Mouse (Mus musculus) ZHBTc4 (cell line): Measurements from ENCODE around the gene Iqcd.
A peak's percentile ranks its signal among the peaks of the same experiment; 100 is the strongest.

Experiments
- DNase-seq: peaks from one replicate; pipeline ENCODE4 v3.0.0-alpha.2; 2011; ENCODE audit warnings: low read depth, low spot score

Gene Iqcd

GRCm38 (mm10) chr5:120571056-120571740 is 17.6 kb upstream of the Iqcd start:
- DNase-seq: no peak

- no peak for DNase-seq
Observed at GRCm38 (mm10) chr5:120574469-120575063, 14.2 kb upstream of the Iqcd start.

- peak; percentile 36 for DNase-seq
Observed at GRCm38 (mm10) chr5:120576781-120577301, 12.0 kb upstream of the Iqcd start.

- no peak for DNase-seq
Observed at GRCm38 (mm10) chr5:120577935-120578441, 10.8 kb upstream of the Iqcd start.

GRCm38 (mm10) chr5:120578504-120579081 is 10.2 kb upstream of the Iqcd start:
- DNase-seq: no peak

GRCm38 (mm10) chr5:120579211-120579897 is 9.5 kb upstream of the Iqcd start:
- DNase-seq: peak; percentile 36

GRCm38 (mm10) chr5:120579898-120580626 is 8.8 kb upstream of the Iqcd start:
- DNase-seq: no peak

- DNase-seq: no peak
Observed at GRCm38 (mm10) chr5:120582002-120582401, 6.8 kb upstream of the Iqcd start.

GRCm38 (mm10) chr5:120583511-120583910 is 5.3 kb upstream of the Iqcd start:
- DNase-seq: no peak

- DNase-seq: peak; percentile 61
Observed at GRCm38 (mm10) chr5:120584968-120585367, 3.8 kb upstream of the Iqcd start.

- DNase-seq: peak; percentile 40
Observed at GRCm38 (mm10) chr5:120586741-120587615, 1.8 kb upstream of the Iqcd start.

GRCm38 (mm10) chr5:120587616-120587926 is 1.2 kb upstream of the Iqcd start:
- no peak for DNase-seq

GRCm38 (mm10) chr5:120587940-120588568 is 762 bp upstream of the Iqcd start:
- no peak for DNase-seq

- peak; percentile 93 for DNase-seq
Observed at GRCm38 (mm10) chr5:120590356-120591010, 1.7 kb downstream of the Iqcd start.

- peak; percentile 84 for DNase-seq
Observed at GRCm38 (mm10) chr5:120592141-120592540, 3.3 kb downstream of the Iqcd start.

GRCm38 (mm10) chr5:120594485-120594884 is 5.7 kb downstream of the Iqcd start:
- no peak for DNase-seq

- no peak for DNase-seq
Observed at GRCm38 (mm10) chr5:120599625-120600024, 10.8 kb downstream of the Iqcd start.

- peak; percentile 83 for DNase-seq
Observed at GRCm38 (mm10) chr5:120600946-120601668, 12.3 kb downstream of the Iqcd start.

GRCm38 (mm10) chr5:120602210-120602609 is 13.4 kb downstream of the Iqcd start:
- no peak for DNase-seq
